Mouse (Mus musculus): Measurements from ENCODE around the gene Zic3. TPM values are rescaled to one million over a fixed set of nuclear protein-coding genes. Genes with fewer than 3 reads are reported as not detected.

The Zic3 gene
- polyA plus RNA-seq, 1 experiment from 2014 or later: 15.7 TPM

DNA sequence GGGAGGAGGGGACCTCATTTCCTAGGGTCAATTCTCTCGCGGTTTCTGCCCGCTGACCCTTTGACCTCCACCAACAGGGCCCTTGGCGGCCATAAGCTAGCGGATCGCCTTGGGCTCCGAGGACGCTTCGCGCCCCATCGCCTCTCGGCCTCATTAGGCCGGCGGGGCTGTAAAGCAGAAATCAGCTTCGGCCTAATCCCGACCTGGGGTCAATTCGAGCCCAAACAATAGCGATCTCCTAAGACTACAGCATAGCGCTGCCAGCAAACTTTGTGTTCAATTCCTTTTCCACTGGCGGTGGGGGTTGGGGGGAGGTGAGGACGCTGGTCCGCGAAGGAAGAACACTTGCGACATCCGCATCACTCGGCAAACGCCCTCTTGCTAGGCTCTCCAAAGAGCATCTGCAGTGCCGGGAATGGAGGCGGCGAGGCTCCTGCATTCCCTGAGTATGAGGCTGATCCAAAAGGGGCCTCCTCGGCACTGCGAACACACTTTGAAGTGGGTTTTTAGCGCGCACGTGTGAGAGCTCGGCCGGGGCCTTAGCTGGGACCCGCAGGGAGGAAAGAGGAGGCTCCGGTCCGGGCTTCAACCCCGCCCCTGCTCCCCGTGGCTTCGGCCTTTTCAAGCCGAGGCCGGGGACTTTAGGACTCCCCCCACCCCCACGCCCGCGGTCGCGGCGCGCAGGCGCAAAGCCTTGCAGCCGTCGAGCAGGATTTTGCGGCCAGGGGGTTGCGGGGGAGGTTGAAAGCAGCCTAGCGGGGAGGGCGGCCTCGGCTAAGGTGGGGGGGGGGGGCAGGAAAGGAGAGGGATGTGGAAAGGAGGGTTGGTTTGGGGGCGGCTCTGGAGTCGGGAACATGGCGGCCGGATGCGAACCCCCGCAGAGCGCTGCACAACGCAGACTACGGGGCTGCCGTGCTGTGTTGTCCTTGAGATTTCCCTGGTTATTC lies 15.8 kb downstream of the Zic3 start:
- Histone ChIP-seq H3K9ac (ENCODE audit: low read depth, low read length) (peak overlapping the region; percentile 53), H3K4me1 (ENCODE audit: control insufficient read depth, insufficient read depth, low read length) (no peaks in the 10 kb centered on the region)
- 14% methylated on average over 65 of the region's 70 CpGs for WGBS

DNA sequence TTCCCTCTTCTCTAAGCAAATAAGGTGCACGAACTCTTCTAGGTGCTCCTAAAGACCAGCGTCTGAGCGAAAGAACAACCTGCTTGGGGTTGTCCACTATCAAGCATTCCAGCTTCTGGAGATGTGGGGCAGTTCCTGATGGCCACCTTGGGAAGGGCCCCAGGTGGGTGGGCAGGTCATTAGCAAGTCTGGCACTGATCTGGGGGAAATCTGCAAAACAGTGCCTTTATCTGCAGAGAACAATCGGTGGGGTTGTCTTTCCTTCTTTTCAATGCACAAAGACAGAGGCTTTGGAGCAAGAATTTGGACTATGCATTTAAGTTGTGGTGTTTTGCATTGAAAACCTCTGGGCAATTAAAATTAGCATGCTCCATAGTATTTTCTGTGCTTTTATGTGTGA lies 17.2 kb downstream of the Zic3 start:
- 33% methylated on average over 4 of the region's 4 CpGs for WGBS
- Histone ChIP-seq H3K9me3 (replicated peaks; ENCODE audit: control insufficient read depth, low read length, poor library complexity, severe bottlenecking) (no peaks in the 10 kb centered on the region), H3K4me2 (ENCODE audit: low read length) (no peak overlapping the region)

More for the DNA sequence above, 15.8 kb downstream of the Zic3 start:
- Histone ChIP-seq H3K27me3 (ENCODE audit: control insufficient read depth, insufficient read depth, low read depth, low read length) (no peaks in the 10 kb centered on the region), H3K4me3 (ENCODE audit: low read depth, low read length) (peak overlapping the region; percentile 37), H3K4me2 (ENCODE audit: low read length) (peak overlapping the region; percentile 53), H3K9me3 (replicated peaks; ENCODE audit: control insufficient read depth, low read length, poor library complexity, severe bottlenecking) (no peaks in the 10 kb centered on the region), H3K36me3 (ENCODE audit: control insufficient read depth, insufficient read depth, low read length) (no peaks in the 10 kb centered on the region), H3K27ac (ENCODE audit: low read length) (peak overlapping the region; percentile 76)
- ATAC-seq: peak; percentile 92

DNA sequence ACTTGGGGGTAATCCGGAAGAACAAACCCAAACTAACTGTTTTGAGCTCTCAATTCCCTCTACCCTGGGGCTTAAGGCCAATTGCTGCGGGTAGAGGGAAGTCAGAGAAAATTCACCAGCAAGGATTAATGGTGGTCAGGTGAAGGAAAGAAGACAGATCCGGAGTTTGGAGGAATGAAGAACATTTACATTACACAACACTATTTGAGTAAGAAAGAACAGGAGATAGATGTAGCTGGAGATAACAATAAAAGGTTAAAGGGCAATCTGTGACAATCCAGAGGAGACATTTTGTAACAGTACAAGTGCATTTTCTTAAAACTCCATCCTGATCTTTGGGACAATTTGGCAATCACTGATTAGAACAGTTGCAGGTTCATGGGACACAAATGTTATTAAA lies 19.4 kb downstream of the Zic3 start:
- no peak for ATAC-seq
- no peaks in the 10 kb centered on the region for H3K9me3 ChIP-seq (replicated peaks; ENCODE audit: control insufficient read depth, low read length, poor library complexity, severe bottlenecking)

More for the DNA sequence above, 17.2 kb downstream of the Zic3 start:
- Histone ChIP-seq H3K27me3 (ENCODE audit: control insufficient read depth, insufficient read depth, low read depth, low read length) (no peaks in the 10 kb centered on the region), H3K4me1 (ENCODE audit: control insufficient read depth, insufficient read depth, low read length) (no peaks in the 10 kb centered on the region), H3K9ac (ENCODE audit: low read depth, low read length) (no peak overlapping the region), H3K36me3 (ENCODE audit: control insufficient read depth, insufficient read depth, low read length) (no peaks in the 10 kb centered on the region), H3K27ac (ENCODE audit: low read length) (no peak overlapping the region), H3K4me3 (ENCODE audit: low read depth, low read length) (no peak overlapping the region)
- no peak for ATAC-seq

DNA sequence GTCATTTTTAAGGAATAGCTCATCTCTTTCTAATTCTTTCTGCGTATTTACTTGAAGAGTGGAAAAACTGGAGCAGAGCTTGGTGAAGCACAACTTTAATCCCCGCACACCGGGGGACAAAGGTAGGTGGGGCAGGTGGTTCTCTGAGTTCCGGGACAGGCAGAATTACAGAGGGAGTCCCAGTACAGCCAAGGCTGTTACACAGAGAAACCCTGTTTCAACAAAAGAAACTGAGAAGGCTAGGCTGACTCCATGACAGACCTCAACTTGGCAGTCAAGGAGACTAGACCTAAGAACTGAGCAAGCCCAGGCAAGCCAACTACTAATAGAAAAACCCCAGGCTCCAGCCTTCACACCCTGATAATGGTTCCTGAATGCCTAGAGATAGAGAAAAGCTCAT lies 20.0 kb downstream of the Zic3 start:
- no peak for ATAC-seq
- WGBS: 88% methylated on average over 4 of the region's 4 CpGs
- Histone ChIP-seq H3K4me2 (ENCODE audit: low read length) (no peak overlapping the region), H3K4me1 (ENCODE audit: control insufficient read depth, insufficient read depth, low read length) (no peaks in the 10 kb centered on the region), H3K27ac (ENCODE audit: low read length) (no peak overlapping the region), H3K9me3 (replicated peaks; ENCODE audit: control insufficient read depth, low read length, poor library complexity, severe bottlenecking) (no peaks in the 10 kb centered on the region), H3K4me3 (ENCODE audit: low read depth, low read length) (no peak overlapping the region), H3K36me3 (ENCODE audit: control insufficient read depth, insufficient read depth, low read length) (no peaks in the 10 kb centered on the region), H3K9ac (ENCODE audit: low read depth, low read length) (no peak overlapping the region), H3K27me3 (ENCODE audit: control insufficient read depth, insufficient read depth, low read depth, low read length) (no peaks in the 10 kb centered on the region)

More for the DNA sequence above, 19.4 kb downstream of the Zic3 start:
- no peaks in the 10 kb centered on the region for H3K36me3 ChIP-seq (ENCODE audit: control insufficient read depth, insufficient read depth, low read length)
- H3K27ac ChIP-seq (ENCODE audit: low read length): no peak overlapping the region
- 43% methylated on average over 3 of the region's 3 CpGs for WGBS
- no peaks in the 10 kb centered on the region for H3K4me1 ChIP-seq (ENCODE audit: control insufficient read depth, insufficient read depth, low read length)
- no peak overlapping the region for H3K4me2 ChIP-seq (ENCODE audit: low read length)
- H3K27me3 ChIP-seq (ENCODE audit: control insufficient read depth, insufficient read depth, low read depth, low read length): no peaks in the 10 kb centered on the region
- H3K9ac ChIP-seq (ENCODE audit: low read depth, low read length): no peak overlapping the region
- H3K4me3 ChIP-seq (ENCODE audit: low read depth, low read length): no peak overlapping the region

All from midbrain, embryonic 16.5 days (tissue).